Mouse (Mus musculus) left cerebral cortex, postnatal 25 days (tissue): ENCODE data around the gene Cacul1. TPM values are rescaled to one million over a fixed set of nuclear protein-coding genes. Genes with fewer than 3 reads are reported as not detected.

ENCODE experiments used
- microRNA-seq, 2 experiments: library from miRNA; unstranded; fragments of <30 nt; microRNA quantifications; one replicate each; pipeline ENCODE4 v1.2.0; 2022
- total RNA-seq, 2 experiments: library from RNA; stranded (reverse); gene quantifications; 2 replicates each; pipeline ENCODE4 v1.2.3; 2021

Cacul1 gene
- total RNA-seq, 2 experiments from 2014 or later = 48.3 to 50.1 TPM

Small RNAs within 50 kb of the gene (microRNA-seq; reads per million reads assigned to microRNA genes)
- 0 reads per million in 2 experiments for gene Gm25238

Other genes with a start within 250 kb of the Cacul1 start
- not detected for gene Prlhr, start 112.7 kb downstream of the Cacul1 start, total RNA-seq
- gene Nanos1, start 175.0 kb upstream of the Cacul1 start, total RNA-seq = 10 to 100 TPM; 23.4 to 23.6 TPM
- 10 to 100 TPM; 93.2 to 97.1 TPM for gene Eif3a, start 209.6 kb upstream of the Cacul1 start, total RNA-seq
- gene Fam45a, start 230.6 kb upstream of the Cacul1 start, total RNA-seq = 10 to 100 TPM; 36.9 to 39.4 TPM